Mouse (Mus musculus) thymus, postnatal 10 days (tissue): Measurements from ENCODE around the gene Mapt.
"Not testable (repeated sequence)": the region's sequence is repeated elsewhere in the genome, so short reads cannot be mapped to it uniquely, and the experiment has no call there.

Experiments
- DNase-seq, 2 experiments: peaks; one replicate each; pipeline ENCODE4 v3.0.0; 2021; ENCODE audit warnings: low spot score in 2 of 2

The Mapt gene

GRCm38 (mm10) chr11:104231041-104231911, at the start of gene Mapt:
Mapt (plus strand) TSS chr11:104231390.
- DNase-seq = peak; percentile 22 to 67

GRCm38 (mm10) chr11:104182141-104182540, 49.0 kb upstream of the Mapt start:
- DNase-seq = no peak

- DNase-seq = no peak
Measured at GRCm38 (mm10) chr11:104186135-104186836, 44.9 kb upstream of the Mapt start, which contains the start of gene Sppl2c. Sppl2c (plus strand) TSS chr11:104186327.

GRCm38 (mm10) chr11:104186837-104187150, 44.4 kb upstream of the Mapt start:
- DNase-seq = no peak

- DNase-seq = no peak
Measured at GRCm38 (mm10) chr11:104187766-104188165, 43.4 kb upstream of the Mapt start.

GRCm38 (mm10) chr11:104190008-104190407, 41.2 kb upstream of the Mapt start:
- no peak for DNase-seq

- DNase-seq = no peak
Measured at GRCm38 (mm10) chr11:104195382-104195781, 35.8 kb upstream of the Mapt start.

- DNase-seq = peak; percentile 14 to 59
Measured at GRCm38 (mm10) chr11:104195791-104196190, 35.4 kb upstream of the Mapt start.

- no peak for DNase-seq
Measured at GRCm38 (mm10) chr11:104197861-104198260, 33.3 kb upstream of the Mapt start.

- DNase-seq = no peak
Measured at GRCm38 (mm10) chr11:104203271-104203670, 27.9 kb upstream of the Mapt start.

GRCm38 (mm10) chr11:104206573-104206972, 24.6 kb upstream of the Mapt start:
- DNase-seq = no peak

GRCm38 (mm10) chr11:104209041-104209440, 22.1 kb upstream of the Mapt start:
- no peak for DNase-seq

GRCm38 (mm10) chr11:104211251-104211650, 19.9 kb upstream of the Mapt start:
- DNase-seq = no peak

- DNase-seq = not testable (repeated sequence)
Measured at GRCm38 (mm10) chr11:104214128-104214527, 17.1 kb upstream of the Mapt start.

GRCm38 (mm10) chr11:104218075-104218474, 13.1 kb upstream of the Mapt start:
- no peak for DNase-seq

- DNase-seq = no peak
Measured at GRCm38 (mm10) chr11:104220291-104220690, 10.9 kb upstream of the Mapt start.

- DNase-seq = no peak
Measured at GRCm38 (mm10) chr11:104221751-104222150, 9.4 kb upstream of the Mapt start.

GRCm38 (mm10) chr11:104223301-104223700, 7.9 kb upstream of the Mapt start:
- DNase-seq = no peak

- DNase-seq = no peak
Measured at GRCm38 (mm10) chr11:104229391-104229790, 1.8 kb upstream of the Mapt start.

GRCm38 (mm10) chr11:104230066-104230778, 968 bp upstream of the Mapt start:
- no peak for DNase-seq

GRCm38 (mm10) chr11:104232141-104233061, 1.2 kb downstream of the Mapt start:
- DNase-seq = peak; percentile 4 to 21
